Mouse (Mus musculus): Measurements from ENCODE around the gene Smpd2. TPM values are rescaled to one million over a fixed set of nuclear protein-coding genes. Genes with fewer than 3 reads are reported as not detected.

Gene Smpd2
- polyA plus RNA-seq, 1 experiment from 2014 or later = 36.0 TPM

GRCm38 (mm10) chr10:41482446-41482845, 7.7 kb downstream of the Smpd2 start:
- WGBS = 79% methylated on average over 7 of the region's 7 CpGs
- no peaks in the 10 kb centered on the region for H3K9me3 ChIP-seq (ENCODE audit: control insufficient read depth, low read length)

GRCm38 (mm10) chr10:41480938-41481880, 9.0 kb downstream of the Smpd2 start:
- H3K4me2 ChIP-seq (ENCODE audit: low read depth, low read length) = no peak overlapping the region
- H3K9ac ChIP-seq (ENCODE audit: low read depth, low read length) = no peak overlapping the region
- no peaks in the 10 kb centered on the region for H3K27me3 ChIP-seq (replicated peaks; ENCODE audit: control insufficient read depth, insufficient read depth, low read length)
- H3K27ac ChIP-seq (replicated peaks; ENCODE audit: low read depth, low read length) = no peak overlapping the region
- no peak for ATAC-seq (ENCODE audit: low read depth)
- WGBS = 70% methylated on average over 33 of the region's 33 CpGs
- no peak overlapping the region for H3K4me3 ChIP-seq (ENCODE audit: low read depth, low read length)
- no peak for DNase-seq (ENCODE audit: low spot score)
- peaks cover 11% of the 10 kb centered on the region for H3K4me1 ChIP-seq (ENCODE audit: control insufficient read depth, insufficient read depth, low read length)
- no peaks in the 10 kb centered on the region for H3K9me3 ChIP-seq (ENCODE audit: control insufficient read depth, low read length)
- peaks cover 59% of the 10 kb centered on the region for H3K36me3 ChIP-seq (ENCODE audit: control insufficient read depth, insufficient read depth, low read length)

More at GRCm38 (mm10) chr10:41482446-41482845, 7.7 kb downstream of the Smpd2 start:
- Histone ChIP-seq H3K9ac (ENCODE audit: low read depth, low read length) (no peak overlapping the region), H3K4me3 (ENCODE audit: low read depth, low read length) (no peak overlapping the region), H3K36me3 (ENCODE audit: control insufficient read depth, insufficient read depth, low read length) (peaks cover 71% of the 10 kb centered on the region), H3K27me3 (replicated peaks; ENCODE audit: control insufficient read depth, insufficient read depth, low read length) (no peaks in the 10 kb centered on the region), H3K4me2 (ENCODE audit: low read depth, low read length) (no peak overlapping the region), H3K27ac (replicated peaks; ENCODE audit: low read depth, low read length) (no peak overlapping the region), H3K4me1 (ENCODE audit: control insufficient read depth, insufficient read depth, low read length) (peaks cover 6% of the 10 kb centered on the region)
- DNase-seq (ENCODE audit: low spot score) (no peak), ATAC-seq (ENCODE audit: low read depth) (no peak)

DNA sequence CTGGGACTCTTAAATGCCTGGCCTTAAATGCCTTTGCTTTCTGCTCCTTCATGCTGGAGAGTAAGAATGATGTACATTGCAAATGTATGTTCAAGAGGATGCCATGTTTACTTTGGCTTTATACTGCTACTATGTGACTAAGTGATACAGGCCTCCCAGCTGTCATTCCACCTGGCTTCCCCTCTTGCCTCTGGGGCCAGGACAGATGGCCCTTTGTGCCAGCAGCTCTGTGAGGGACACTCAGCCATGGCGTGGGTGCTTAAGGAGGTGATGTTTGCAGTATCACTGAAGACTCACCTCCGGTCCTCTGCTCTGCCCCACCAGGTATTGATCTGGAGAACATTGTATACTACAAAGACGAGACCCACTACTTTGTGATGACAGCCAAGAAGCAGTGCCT, 10.2 kb downstream of the Smpd2 start:
- Histone ChIP-seq H3K9me3 (ENCODE audit: control insufficient read depth, low read length) (no peaks in the 10 kb centered on the region), H3K9ac (ENCODE audit: low read depth, low read length) (no peak overlapping the region), H3K36me3 (ENCODE audit: control insufficient read depth, insufficient read depth, low read length) (peaks cover 46% of the 10 kb centered on the region), H3K4me3 (ENCODE audit: low read depth, low read length) (no peak overlapping the region), H3K4me1 (ENCODE audit: control insufficient read depth, insufficient read depth, low read length) (peaks cover 14% of the 10 kb centered on the region), H3K4me2 (ENCODE audit: low read depth, low read length) (no peak overlapping the region), H3K27me3 (replicated peaks; ENCODE audit: control insufficient read depth, insufficient read depth, low read length) (no peaks in the 10 kb centered on the region), H3K27ac (replicated peaks; ENCODE audit: low read depth, low read length) (no peak overlapping the region)
- no peak for ATAC-seq (ENCODE audit: low read depth)
- 83% methylated on average over 3 of the region's 3 CpGs for WGBS
- DNase-seq (ENCODE audit: low spot score) = no peak

GRCm38 (mm10) chr10:41477278-41478181, 12.6 kb downstream of the Smpd2 start:
- peak; percentile 82 for ATAC-seq (ENCODE audit: low read depth)

GRCm38 (mm10) chr10:41477018-41477277, 13.2 kb downstream of the Smpd2 start:
- Histone ChIP-seq H3K4me3 (ENCODE audit: low read depth, low read length) (peak overlapping the region; percentile 53), H3K9me3 (ENCODE audit: control insufficient read depth, low read length) (no peaks in the 10 kb centered on the region), H3K4me1 (ENCODE audit: control insufficient read depth, insufficient read depth, low read length) (peaks cover 14% of the 10 kb centered on the region), H3K4me2 (ENCODE audit: low read depth, low read length) (peak overlapping the region; percentile 90), H3K27me3 (replicated peaks; ENCODE audit: control insufficient read depth, insufficient read depth, low read length) (no peaks in the 10 kb centered on the region), H3K27ac (replicated peaks; ENCODE audit: low read depth, low read length) (peak overlapping the region; percentile 79), H3K36me3 (ENCODE audit: control insufficient read depth, insufficient read depth, low read length) (peaks cover 16% of the 10 kb centered on the region; the same call in 1 of the 2 replicates), H3K9ac (ENCODE audit: low read depth, low read length) (peak overlapping the region; percentile 72)
- peak; percentile 68 for DNase-seq (ENCODE audit: low spot score)
- WGBS = 0% methylated on average over 9 of the region's 9 CpGs
- ATAC-seq (ENCODE audit: low read depth) = peak; percentile 20; the same call in 1 of the 2 replicates

More at GRCm38 (mm10) chr10:41477278-41478181, 12.6 kb downstream of the Smpd2 start:
- 3% methylated on average over 18 of the region's 20 CpGs for WGBS
- Histone ChIP-seq H3K4me1 (ENCODE audit: control insufficient read depth, insufficient read depth, low read length) (peaks cover 14% of the 10 kb centered on the region), H3K4me2 (ENCODE audit: low read depth, low read length) (peak overlapping the region; percentile 90), H3K27me3 (replicated peaks; ENCODE audit: control insufficient read depth, insufficient read depth, low read length) (no peaks in the 10 kb centered on the region), H3K36me3 (ENCODE audit: control insufficient read depth, insufficient read depth, low read length) (peaks cover 22% of the 10 kb centered on the region; the same call in 1 of the 2 replicates), H3K9me3 (ENCODE audit: control insufficient read depth, low read length) (no peaks in the 10 kb centered on the region), H3K27ac (replicated peaks; ENCODE audit: low read depth, low read length) (peak overlapping the region; percentile 79), H3K9ac (ENCODE audit: low read depth, low read length) (peak overlapping the region; percentile 72), H3K4me3 (ENCODE audit: low read depth, low read length) (peak overlapping the region; percentile 53)
- DNase-seq (ENCODE audit: low spot score) = peak; percentile 87

- ATAC-seq (ENCODE audit: low read depth) = peak; percentile 75
- no peaks in the 10 kb centered on the region for H3K27me3 ChIP-seq (replicated peaks; ENCODE audit: control insufficient read depth, insufficient read depth, low read length)
- peak within 1 kb of the TSS; percentile 79 for H3K27ac ChIP-seq (replicated peaks; ENCODE audit: low read depth, low read length)
- H3K4me3 ChIP-seq (ENCODE audit: low read depth, low read length) = peak within 1 kb of the TSS; percentile 53
- DNase-seq (ENCODE audit: low spot score) = peak; percentile 79
- 0% methylated on average over 30 of the region's 35 CpGs for WGBS
- peaks cover 11% of the 10 kb centered on the region; the same call in 1 of the 2 replicates for H3K36me3 ChIP-seq (ENCODE audit: control insufficient read depth, insufficient read depth, low read length)
- H3K9me3 ChIP-seq (ENCODE audit: control insufficient read depth, low read length) = no peaks in the 10 kb centered on the region
- H3K9ac ChIP-seq (ENCODE audit: low read depth, low read length) = peak within 1 kb of the TSS; percentile 72
- H3K4me1 ChIP-seq (ENCODE audit: control insufficient read depth, insufficient read depth, low read length) = peaks cover 14% of the 10 kb centered on the region
- peak within 1 kb of the TSS; percentile 90 for H3K4me2 ChIP-seq (ENCODE audit: low read depth, low read length)
Observed at GRCm38 (mm10) chr10:41476171-41477017, 13.8 kb downstream of the Smpd2 start, which contains the start of gene Mical1. Gene Mical1, plus strand, starts transcription at chr10:41476314.

- peaks cover 14% of the 10 kb centered on the region for H3K4me1 ChIP-seq (ENCODE audit: control insufficient read depth, insufficient read depth, low read length)
- no peak for ATAC-seq (ENCODE audit: low read depth)
- DNase-seq (ENCODE audit: low spot score) = no peak
- no peaks in the 10 kb centered on the region for H3K9me3 ChIP-seq (ENCODE audit: control insufficient read depth, low read length)
- no peaks in the 10 kb centered on the region for H3K36me3 ChIP-seq (ENCODE audit: control insufficient read depth, insufficient read depth, low read length)
- H3K27ac ChIP-seq (replicated peaks; ENCODE audit: low read depth, low read length) = 0 out of 2 replicates have a peak overlapping the region, but pooled peaks have one; percentile 15
- WGBS = 63% methylated on average over 1 of the region's 1 CpGs
- H3K27me3 ChIP-seq (replicated peaks; ENCODE audit: control insufficient read depth, insufficient read depth, low read length) = no peaks in the 10 kb centered on the region
- H3K4me2 ChIP-seq (ENCODE audit: low read depth, low read length) = no peak overlapping the region
- no peak overlapping the region for H3K9ac ChIP-seq (ENCODE audit: low read depth, low read length)
- no peak overlapping the region for H3K4me3 ChIP-seq (ENCODE audit: low read depth, low read length)
Observed at GRCm38 (mm10) chr10:41474981-41475391, 15.2 kb downstream of the Smpd2 start.

Data from embryonic facial prominence, embryonic 14.5 days (tissue).